Mouse (Mus musculus): ENCODE results near the gene Epb41l1. TPM values are rescaled to one million over a fixed set of nuclear protein-coding genes. Genes with fewer than 3 reads are reported as not detected.
"Not testable (repeated sequence)": the region's sequence is repeated elsewhere in the genome, so short reads cannot be mapped to it uniquely, and the experiment has no call there.

The Epb41l1 gene
- total RNA-seq (2021): 100 to 1,000 TPM; 346 to 360 TPM

GRCm38 (mm10) chr2:156420694-156421380 is at the start of gene Epb41l1:
TSS of gene Epb41l1 (plus strand) at chr2:156420909.
- DNase-seq (ENCODE audit: low spot score in 2 of 2): peak; percentile 21 to 35
- intact Hi-C loops (cut with DNase I): loop anchor here (5.0 kb wide), 2 partner anchors 56 to 76 kb away; no protein-coding TSS in a partner anchor

GRCm38 (mm10) chr2:156376956-156377355 is 43.8 kb upstream of the Epb41l1 start:
- DNase-seq (ENCODE audit: low spot score in 2 of 2): no peak
- intact Hi-C loops (cut with DNase I): no loop called here

GRCm38 (mm10) chr2:156379929-156380328 is 40.8 kb upstream of the Epb41l1 start:
- intact Hi-C loops (cut with DNase I): loop anchor here (5.0 kb wide), 2 partner anchors 117 to 137 kb away; no protein-coding TSS in a partner anchor
- peak; percentile 53 to 68 for DNase-seq (ENCODE audit: low spot score in 2 of 2)

GRCm38 (mm10) chr2:156381350-156381749 is 39.4 kb upstream of the Epb41l1 start:
- intact Hi-C loops (cut with DNase I): loop anchor here (5.0 kb wide), 2 partner anchors 116 to 136 kb away; no protein-coding TSS in a partner anchor

GRCm38 (mm10) chr2:156392461-156393154 is 28.1 kb upstream of the Epb41l1 start:
- DNase-seq (ENCODE audit: low spot score in 2 of 2): peak; percentile 67 to 74
- intact Hi-C loops (cut with DNase I): not testable (repeated sequence)

More at GRCm38 (mm10) chr2:156381350-156381749, 39.4 kb upstream of the Epb41l1 start:
- no peak for DNase-seq (ENCODE audit: low spot score in 2 of 2)

- intact Hi-C loops (cut with DNase I): no loop called here
Observed at GRCm38 (mm10) chr2:156393155-156393828, 27.4 kb upstream of the Epb41l1 start.

GRCm38 (mm10) chr2:156394282-156394681 is 26.4 kb upstream of the Epb41l1 start:
- no peak for DNase-seq (ENCODE audit: low spot score in 2 of 2)
- intact Hi-C loops (cut with DNase I): no loop called here

More at GRCm38 (mm10) chr2:156393155-156393828, 27.4 kb upstream of the Epb41l1 start:
- DNase-seq (ENCODE audit: low spot score in 2 of 2): no peak

- intact Hi-C loops (cut with DNase I): no loop called here
- no peak for DNase-seq (ENCODE audit: low spot score in 2 of 2)
Observed at GRCm38 (mm10) chr2:156396096-156396495, 24.6 kb upstream of the Epb41l1 start.

GRCm38 (mm10) chr2:156397988-156398387 is 22.7 kb upstream of the Epb41l1 start:
- intact Hi-C loops (cut with DNase I): no loop called here
- DNase-seq (ENCODE audit: low spot score in 2 of 2): no peak

GRCm38 (mm10) chr2:156399485-156399884 is 21.2 kb upstream of the Epb41l1 start:
- DNase-seq (ENCODE audit: low spot score in 2 of 2): no peak
- intact Hi-C loops (cut with DNase I): no loop called here

GRCm38 (mm10) chr2:156401331-156401730 is 19.4 kb upstream of the Epb41l1 start:
- intact Hi-C loops (cut with DNase I): loop anchor here (5.0 kb wide), 1 partner anchor 76 kb away; no protein-coding TSS in a partner anchor
- DNase-seq (ENCODE audit: low spot score in 2 of 2): no peak

- intact Hi-C loops (cut with DNase I): loop anchor here (5.0 kb wide), 1 partner anchor 75 kb away; no protein-coding TSS in a partner anchor
Observed at GRCm38 (mm10) chr2:156402036-156402435, 18.7 kb upstream of the Epb41l1 start.

GRCm38 (mm10) chr2:156406987-156407386 is 13.7 kb upstream of the Epb41l1 start:
- intact Hi-C loops (cut with DNase I): no loop called here

More at GRCm38 (mm10) chr2:156402036-156402435, 18.7 kb upstream of the Epb41l1 start:
- no peak for DNase-seq (ENCODE audit: low spot score in 2 of 2)

GRCm38 (mm10) chr2:156408168-156408567 is 12.5 kb upstream of the Epb41l1 start:
- DNase-seq (ENCODE audit: low spot score in 2 of 2): peak in 1 of 2 experiments; percentile 32
- intact Hi-C loops (cut with DNase I): no loop called here

More at GRCm38 (mm10) chr2:156406987-156407386, 13.7 kb upstream of the Epb41l1 start:
- no peak for DNase-seq (ENCODE audit: low spot score in 2 of 2)

GRCm38 (mm10) chr2:156411348-156411747 is 9.4 kb upstream of the Epb41l1 start:
- DNase-seq (ENCODE audit: low spot score in 2 of 2); intact Hi-C loops (cut with DNase I): not testable (repeated sequence)

- DNase-seq (ENCODE audit: low spot score in 2 of 2): no peak
- intact Hi-C loops (cut with DNase I): no loop called here
Observed at GRCm38 (mm10) chr2:156414996-156415395, 5.7 kb upstream of the Epb41l1 start.

- DNase-seq (ENCODE audit: low spot score in 2 of 2): no peak
- intact Hi-C loops (cut with DNase I): no loop called here
Observed at GRCm38 (mm10) chr2:156415674-156416073, 5.0 kb upstream of the Epb41l1 start.

- DNase-seq (ENCODE audit: low spot score in 2 of 2): no peak
- intact Hi-C loops (cut with DNase I): no loop called here
Observed at GRCm38 (mm10) chr2:156417194-156417593, 3.5 kb upstream of the Epb41l1 start.

GRCm38 (mm10) chr2:156418467-156418866 is 2.2 kb upstream of the Epb41l1 start:
- intact Hi-C loops (cut with DNase I): no loop called here
- no peak for DNase-seq (ENCODE audit: low spot score in 2 of 2)

- DNase-seq (ENCODE audit: low spot score in 2 of 2): no peak
- intact Hi-C loops (cut with DNase I): loop anchor here (5.0 kb wide), 2 partner anchors 57 to 77 kb away; no protein-coding TSS in a partner anchor
Observed at GRCm38 (mm10) chr2:156420327-156420693, 399 bp upstream of the Epb41l1 start.
